Mouse (Mus musculus) CH12.LX (cell line): ENCODE data around the gene Lipo4.

ENCODE experiments used
- CHD1 ChIP-seq: IDR thresholded peaks from 2 replicates; pipeline ENCODE4 v1.6.1; 2012; ENCODE audit warnings: low read depth, low read length, improper control_type of control experiment, inconsistent platforms
- CHD2 ChIP-seq: IDR thresholded peaks from 2 replicates; pipeline ENCODE4 v1.6.1; 2011; ENCODE audit warnings: low read length, improper control_type of control experiment
- CTCF ChIP-seq, 2 experiments: IDR thresholded peaks in 1 of 2; conservative IDR thresholded peaks in 1 of 2; 2 replicates each; pipeline ENCODE4 v1.5.1; 2011 to 2012; ENCODE audit warnings: low read depth in 2 of 2, low read length in 2 of 2, improper control_type of control experiment in 1 of 2, inconsistent platforms in 1 of 2, mild to moderate bottlenecking in 1 of 2, moderate library complexity in 1 of 2
- ETS1 ChIP-seq: conservative IDR thresholded peaks from 2 replicates; pipeline ENCODE4 v1.6.1; 2012; ENCODE audit warnings: low read depth, mild to moderate bottlenecking, inconsistent platforms, low read length, improper control_type of control experiment, moderate library complexity
- HCFC1 ChIP-seq: IDR thresholded peaks from 2 replicates; pipeline ENCODE4 v1.6.1; 2012; ENCODE audit warnings: low read depth, mild to moderate bottlenecking, inconsistent platforms, low read length, improper control_type of control experiment
- JUND ChIP-seq: conservative IDR thresholded peaks from 2 replicates; pipeline ENCODE4 v1.6.1; 2011; ENCODE audit warnings: low read depth, low read length, improper control_type of control experiment
- NRF1 ChIP-seq: IDR thresholded peaks from 2 replicates; pipeline ENCODE4 v1.6.1; 2014; ENCODE audit warnings: low read depth, mild to moderate bottlenecking, inconsistent platforms, low read length, improper control_type of control experiment, moderate library complexity
- POLR2A ChIP-seq: IDR thresholded peaks from 2 replicates; pipeline ENCODE4 v1.6.1; 2011; ENCODE audit warnings: low read depth, mild to moderate bottlenecking, improper control_type of control experiment, low read length
- RCOR1 ChIP-seq: conservative IDR thresholded peaks from 2 replicates; pipeline ENCODE4 v1.6.1; 2012; ENCODE audit warnings: low read depth, mild to moderate bottlenecking, inconsistent platforms, low read length, improper control_type of control experiment
- USF1 ChIP-seq: IDR thresholded peaks from 2 replicates; pipeline ENCODE4 v1.6.1; 2014; ENCODE audit warnings: low read depth, mild to moderate bottlenecking, inconsistent platforms, low read length, improper control_type of control experiment
- ZMIZ1 ChIP-seq: IDR thresholded peaks from 2 replicates; pipeline ENCODE4 v1.6.1; 2012; ENCODE audit warnings: low read depth, mild to moderate bottlenecking, inconsistent platforms, low read length, improper control_type of control experiment
- ZNF384 ChIP-seq: IDR thresholded peaks from 2 replicates; pipeline ENCODE4 v1.6.1; 2012; ENCODE audit warnings: low read depth, low read length, improper control_type of control experiment, inconsistent platforms

DNA sequence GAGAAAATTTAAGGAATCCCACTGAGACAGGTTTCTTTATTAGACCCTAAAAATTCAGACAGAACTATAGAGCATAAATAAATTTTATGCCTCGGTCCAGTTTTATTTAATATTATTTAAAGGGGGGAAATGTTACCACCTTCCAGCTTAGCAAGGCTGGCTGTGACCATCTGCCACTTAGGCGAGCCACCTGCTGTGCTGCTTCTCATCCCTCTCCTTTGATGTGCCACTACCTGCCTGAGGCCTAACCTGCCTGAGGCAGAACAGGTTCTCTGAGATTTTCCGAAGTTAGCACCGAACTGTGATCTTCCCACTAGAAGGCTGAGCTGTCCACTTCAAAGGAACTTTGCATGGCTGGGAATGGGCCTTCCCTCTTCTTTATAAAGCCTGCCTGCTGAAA, 63.9 kb downstream of the Lipo4 start:
- TF ChIP-seq ZNF384 (no peak), CTCF (conservative IDR thresholded peaks at IDR 0.05 in 1 of 2, IDR thresholded peaks at IDR 0.05 in 1 of 2; ENCODE audit: low read depth in 2 of 2, low read length in 2 of 2) (no peak), JUND (no peak), HCFC1 (no peak), ETS1 (no peak), ZMIZ1 (no peak), NRF1 (no peak), RCOR1 (no peak), POLR2A (no peak), CHD2 (no peak), USF1 (no peak), CHD1 (no peak)
